Mouse (Mus musculus): ENCODE measurements around the gene Gtf2a1l.

DNA sequence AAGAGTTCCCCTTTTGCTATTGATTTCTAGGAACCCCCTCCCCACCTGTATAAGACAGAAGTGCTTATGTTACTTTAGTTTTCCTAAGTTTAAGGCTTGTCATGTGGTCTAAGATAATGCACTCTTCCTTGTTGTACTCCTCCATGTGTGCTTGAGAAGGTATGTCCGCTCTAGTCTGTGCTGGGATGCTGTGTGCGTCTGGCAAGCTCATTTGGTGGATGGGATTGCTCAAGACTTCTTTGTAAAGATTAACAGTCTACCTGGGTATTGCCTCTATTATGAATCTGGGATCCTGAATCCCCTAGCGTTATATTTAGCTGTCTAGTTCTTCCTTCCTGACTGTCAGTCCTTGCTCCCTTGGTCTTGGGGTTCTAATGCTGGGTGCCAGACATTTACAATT, 35.8 kb upstream of the Gtf2a1l start:
- TF ChIP-seq POLR2A (IDR thresholded peaks at IDR 0.05; ENCODE audit: borderline replicate concordance, extremely low read depth, low read depth, low read length) (no peak), CTCF (IDR thresholded peaks at IDR 0.05; ENCODE audit: insufficient read depth, low read length) (no peak)
